Comparison of ENCODE assay signal across 9 mouse cellular contexts in genomic region chrX:36901655-36902054, GRCm38 (mm10). TPM values are rescaled to one million over a fixed set of nuclear protein-coding genes. Genes with fewer than 3 reads are reported as not detected.
DNase-seq lines count a peak whose midpoint lies in the region; ATAC-seq and TF ChIP-seq lines count a peak whose summit lies in the region.
"Had no signal": no experiment of that assay in that cellular context is flagged by ENCODE, and none has a peak within 500 bp of the region (broad histone marks: within the 10 kb centered on the region; RNA-seq: fewer than 3 reads in every experiment).

No protein-coding gene starts in this region.

- peak overlapping the region; percentile 88 for H3K9ac ChIP-seq in CH12.LX (ENCODE audit: insufficient read depth, low read depth)
- peak overlapping the region; percentile 76 for H3K9ac ChIP-seq in forebrain, embryonic 13.5 days
- H3K9ac ChIP-seq in liver, embryonic 13.5 days, result peak overlapping the region; percentile 79

- no peak for TF ChIP-seq EP300 in CH12.LX (IDR thresholded peaks at IDR 0.05; ENCODE audit: low read length)

- no peak for ATAC-seq in forebrain, embryonic 13.5 days
- ATAC-seq in liver, embryonic 13.5 days (ENCODE audit: low read depth), result no peak

- H3K4me3 ChIP-seq in heart, embryonic 10.5 days, result peak overlapping the region; percentile 68
- peak overlapping the region; percentile 64 to 98 (median 70) for H3K4me3 ChIP-seq in CH12.LX (replicated peaks in 1 of 3; ENCODE audit: low read depth in 2 of 3, low read length in 2 of 3, poor library complexity in 1 of 3)
- peak overlapping the region; percentile 56 for H3K4me3 ChIP-seq in forebrain, embryonic 13.5 days
- peak overlapping the region; percentile 70 for H3K4me3 ChIP-seq in liver, embryonic 13.5 days (replicated peaks)

- H3K36me3 ChIP-seq in heart, embryonic 10.5 days, result no peaks in the 10 kb centered on the region
- H3K36me3 ChIP-seq in CH12.LX (replicated peaks in 1 of 2; ENCODE audit: control insufficient read depth in 1 of 2, insufficient read depth in 1 of 2, low read length in 1 of 2), result no peaks in the 10 kb centered on the region
- H3K36me3 ChIP-seq in forebrain, embryonic 13.5 days (ENCODE audit: poor library complexity, severe bottlenecking), result no peaks in the 10 kb centered on the region
- H3K36me3 ChIP-seq in liver, embryonic 13.5 days, result no peaks in the 10 kb centered on the region

- DNase-seq in heart, embryonic 10.5 days (ENCODE audit: low spot score), result no peak
- no peak for DNase-seq in heart, adult 18-20 months
- no peak for DNase-seq in CH12.LX (ENCODE audit: extremely low read depth)
- no peak for DNase-seq in liver, embryonic 13.5 days
- no peak for DNase-seq in embryo, embryonic 9.5 days (ENCODE audit: extremely low spot score)
- no peak for DNase-seq in cerebellum, adult 11 months
- DNase-seq in left cerebral cortex, adult 9 months (ENCODE audit: low spot score in 2 of 2), result no peak
- DNase-seq: B cell, adult 2 months had no signal

- no peaks in the 10 kb centered on the region for H3K9me3 ChIP-seq in heart, embryonic 10.5 days
- H3K9me3 ChIP-seq in CH12.LX (replicated peaks; ENCODE audit: low read length), result no peaks in the 10 kb centered on the region
- no peaks in the 10 kb centered on the region for H3K9me3 ChIP-seq in forebrain, embryonic 13.5 days (replicated peaks)
- H3K9me3 ChIP-seq in liver, embryonic 13.5 days (replicated peaks), result no peaks in the 10 kb centered on the region

- H3K4me1 ChIP-seq in heart, embryonic 10.5 days, result no peaks in the 10 kb centered on the region
- H3K4me1 ChIP-seq in CH12.LX (ENCODE audit: control insufficient read depth in 1 of 2, insufficient read depth in 2 of 2), result no peaks in the 10 kb centered on the region
- H3K4me1 ChIP-seq in forebrain, embryonic 13.5 days, result no peaks in the 10 kb centered on the region
- peaks cover 8% of the 10 kb centered on the region for H3K4me1 ChIP-seq in liver, embryonic 13.5 days (replicated peaks)

- no peaks in the 10 kb centered on the region for H3K27me3 ChIP-seq in heart, embryonic 10.5 days (ENCODE audit: insufficient read depth, poor library complexity, severe bottlenecking)
- H3K27me3 ChIP-seq in CH12.LX (replicated peaks), result no peaks in the 10 kb centered on the region
- no peaks in the 10 kb centered on the region for H3K27me3 ChIP-seq in forebrain, embryonic 13.5 days
- no peaks in the 10 kb centered on the region for H3K27me3 ChIP-seq in liver, embryonic 13.5 days

- TF ChIP-seq CTCF in CH12.LX (conservative IDR thresholded peaks at IDR 0.05 in 1 of 2, IDR thresholded peaks at IDR 0.05 in 1 of 2; ENCODE audit: low read depth in 2 of 2, low read length in 2 of 2), result no peak

- H3K4me2 ChIP-seq in CH12.LX (ENCODE audit: insufficient read depth, low read depth, poor library complexity, severe bottlenecking), result peak overlapping the region; percentile 78
- H3K4me2 ChIP-seq in forebrain, embryonic 13.5 days, result peak overlapping the region; percentile 64
- H3K4me2 ChIP-seq in liver, embryonic 13.5 days, result peak overlapping the region; percentile 83

- dilution Hi-C loops in CH12.LX (cut with MboI; ENCODE audit: extremely low pct_ligation_motif_present, extremely low pct_unique_long_range_greater_than_20kb, low sequenced_read_pairs), result no loop called here

- TF ChIP-seq RAD21 in CH12.LX (IDR thresholded peaks at IDR 0.05; ENCODE audit: low read depth, low read length), result no peak

- 35% methylated on average over 3 of the region's 3 CpGs for WGBS in heart, embryonic 10.5 days
- 33% methylated on average over 3 of the region's 3 CpGs for WGBS in forebrain, embryonic 13.5 days
- 23% methylated on average over 3 of the region's 3 CpGs for WGBS in liver, embryonic 13.5 days (ENCODE audit: insufficient replicate concordance)

- peaks cover 30% of the 10 kb centered on the region for H3K79me2 ChIP-seq in CH12.LX (replicated peaks; ENCODE audit: control insufficient read depth, extremely low read depth, insufficient read depth, poor library complexity, severe bottlenecking)

- TF ChIP-seq POLR2A in CH12.LX (IDR thresholded peaks at IDR 0.05; ENCODE audit: low read depth, low read length), result no peak

- H3K27ac ChIP-seq in heart, embryonic 10.5 days, result no peak overlapping the region
- no peak overlapping the region for H3K27ac ChIP-seq in CH12.LX (ENCODE audit: insufficient read depth, low read depth)
- peak overlapping the region; percentile 81 for H3K27ac ChIP-seq in forebrain, embryonic 13.5 days
- no peak overlapping the region for H3K27ac ChIP-seq in liver, embryonic 13.5 days

- in situ Hi-C loops in CH12.LX (cut with MboI; ENCODE audit: low pct_ligation_motif_present, low pct_unique_long_range_greater_than_20kb, low sequenced_read_pairs), result loop anchor here (10.0 to 25.0 kb wide), 2 partner anchors 77 to 139 kb away; no protein-coding TSS in a partner anchor

TF ChIP-seq in CH12.LX, 34 proteins besides CTCF, POLR2A, EP300 and RAD21:
- no peak for TF ChIP-seq USF2 (conservative IDR thresholded peaks at IDR 0.05; ENCODE audit: low read depth, low read length)
- peak; percentile 46; the same call in 1 of the 2 replicates for TF ChIP-seq ZNF384 (IDR thresholded peaks at IDR 0.05; ENCODE audit: low read depth, low read length)
- TF ChIP-seq ELF1 (IDR thresholded peaks at IDR 0.05; ENCODE audit: low read depth, low read length), result no peak

RNA-seq across cellular contexts. Expression of gene Nkrf, which starts 1.0 kb away (rescaled TPM):
- polyA plus RNA-seq in heart, embryonic 10.5 days (2016; fragmentation: Nextera tagmentation; extraction: Ambion mirVana), result 1.2 and 1.9 TPM in 2 replicates
- 1 to 10 TPM; 3.2 to 3.8 TPM for total RNA-seq in heart, adult 18-20 months (2021)
- total RNA-seq in CH12.LX (2012; rRNA removed) (7.0 and 10.1 TPM in 2 replicates), CH12.LX (2014; rRNA removed) (19.5 and 22.5 TPM in 2 replicates)
- polyA plus RNA-seq in CH12.LX (2012; ENCODE audit: insufficient read length, low read depth), result 18.8 and 19.7 TPM in 2 replicates
- 8.0 and 8.7 TPM in 2 replicates for polyA plus RNA-seq in forebrain, embryonic 13.5 days (2015; fragmentation: Nextera tagmentation; extraction: Ambion mirVana)
- polyA plus RNA-seq in liver, embryonic 13.5 days (2015; fragmentation: Nextera tagmentation; extraction: Ambion mirVana), result 1.1 and 1.4 TPM in 2 replicates

RNA-seq across cellular contexts. Expression of gene C330007P06Rik, which starts 27.7 kb away (rescaled TPM):
- polyA plus RNA-seq in heart, embryonic 10.5 days (2016; fragmentation: Nextera tagmentation; extraction: Ambion mirVana), result 21.9 and 26.5 TPM in 2 replicates
- total RNA-seq in heart, adult 18-20 months (2021), result 10 to 100 TPM; 15.2 to 18.2 TPM
- total RNA-seq in CH12.LX (2012; rRNA removed) (18.6 and 26.7 TPM in 2 replicates), CH12.LX (2014; rRNA removed) (61.2 and 70.3 TPM in 2 replicates)
- polyA plus RNA-seq in CH12.LX (2012; ENCODE audit: insufficient read length, low read depth), result 47.9 and 53.0 TPM in 2 replicates
- 26.7 and 29.1 TPM in 2 replicates for polyA plus RNA-seq in forebrain, embryonic 13.5 days (2015; fragmentation: Nextera tagmentation; extraction: Ambion mirVana)
- polyA plus RNA-seq in liver, embryonic 13.5 days (2015; fragmentation: Nextera tagmentation; extraction: Ambion mirVana), result 15.3 and 21.3 TPM in 2 replicates

RNA-seq across cellular contexts. Expression of gene Ube2a, which starts 28.0 kb away (rescaled TPM):
- 122 and 126 TPM in 2 replicates for polyA plus RNA-seq in heart, embryonic 10.5 days (2016; fragmentation: Nextera tagmentation; extraction: Ambion mirVana)
- 10 to 100 TPM; 69.8 to 71.6 TPM for total RNA-seq in heart, adult 18-20 months (2021)
- total RNA-seq in CH12.LX (2012; rRNA removed) (30.7 and 48.7 TPM in 2 replicates), CH12.LX (2014; rRNA removed) (90.4 and 96.7 TPM in 2 replicates)
- polyA plus RNA-seq in CH12.LX (2012; ENCODE audit: insufficient read length, low read depth), result 96.6 and 141 TPM in 2 replicates
- 127 and 138 TPM in 2 replicates for polyA plus RNA-seq in forebrain, embryonic 13.5 days (2015; fragmentation: Nextera tagmentation; extraction: Ambion mirVana)
- 92.7 and 95.2 TPM in 2 replicates for polyA plus RNA-seq in liver, embryonic 13.5 days (2015; fragmentation: Nextera tagmentation; extraction: Ambion mirVana)
